Mouse (Mus musculus): Measurements from ENCODE around the gene Wdr49. TPM values are rescaled to one million over a fixed set of nuclear protein-coding genes. Genes with fewer than 3 reads are reported as not detected.
A peak's percentile ranks its signal among the peaks of the same experiment; 100 is the strongest.

The Wdr49 gene
- polyA plus RNA-seq (2015; fragmentation: Nextera tagmentation; extraction: Ambion mirVana) = not detected in 2 replicates

DNA sequence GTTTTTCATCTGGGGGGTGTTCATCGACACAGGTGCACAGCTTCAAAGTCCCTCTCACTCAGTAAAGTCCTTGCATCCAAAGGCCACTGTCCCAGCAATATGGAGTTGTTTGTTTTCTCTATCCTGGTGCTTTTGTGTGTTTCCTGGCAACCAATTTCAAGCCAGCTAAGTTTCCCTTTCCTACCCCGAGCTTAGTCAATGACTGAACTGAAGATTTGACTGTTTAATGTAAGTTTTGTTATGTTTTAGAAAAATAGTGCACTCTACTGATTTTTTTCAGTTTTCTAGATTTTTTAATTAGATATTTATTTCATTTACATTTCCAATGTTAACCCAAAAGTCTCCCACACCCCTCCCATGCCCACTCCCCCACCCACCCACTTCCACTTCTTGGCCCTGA is at the start of gene Wdr49:
Gene Wdr49, minus strand, starts transcription at position 101 of the 400 bp plus-strand sequence.
- WGBS = 55% methylated on average over 2 of the region's 2 CpGs
- H3K4me3 ChIP-seq (replicated peaks) = no peak within 1 kb of the TSS
- H3K9ac ChIP-seq = no peak within 1 kb of the TSS
- H3K27me3 ChIP-seq (replicated peaks) = no peaks in the 10 kb centered on the region
- no peak within 1 kb of the TSS for H3K27ac ChIP-seq
- H3K9me3 ChIP-seq = no peaks in the 10 kb centered on the region
- ATAC-seq = no peak
- H3K4me1 ChIP-seq (replicated peaks) = no peaks in the 10 kb centered on the region
- H3K36me3 ChIP-seq = no peaks in the 10 kb centered on the region
- H3K4me2 ChIP-seq (replicated peaks) = no peak within 1 kb of the TSS

DNA sequence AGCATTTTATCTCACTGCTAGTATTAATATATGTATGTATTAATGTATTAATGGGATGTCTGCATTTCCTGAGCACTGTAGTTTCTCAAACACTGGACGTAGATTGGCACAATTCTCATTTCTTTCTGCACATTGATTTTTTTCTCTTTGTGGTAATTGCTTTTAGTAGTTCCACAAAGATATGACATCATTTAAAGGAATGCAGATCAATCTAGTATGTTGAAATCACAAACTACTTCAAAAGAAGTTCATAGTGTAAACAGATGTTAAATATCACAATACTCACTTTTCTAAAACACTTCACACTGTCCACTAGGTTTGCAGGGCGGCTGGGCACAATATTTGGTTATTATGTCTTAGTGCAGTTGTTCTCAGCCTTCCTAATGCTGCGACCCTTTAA is 49.1 kb upstream of the Wdr49 start:
- Histone ChIP-seq H3K27me3 (replicated peaks) (no peaks in the 10 kb centered on the region), H3K4me3 (replicated peaks) (no peak overlapping the region), H3K9ac (no peak overlapping the region), H3K4me1 (replicated peaks) (no peaks in the 10 kb centered on the region), H3K36me3 (no peaks in the 10 kb centered on the region; the same call in 1 of the 2 replicates), H3K9me3 (no peaks in the 10 kb centered on the region), H3K27ac (no peak overlapping the region), H3K4me2 (replicated peaks) (no peak overlapping the region)
- WGBS = 83% methylated on average over 3 of the region's 3 CpGs
- ATAC-seq = no peak

DNA sequence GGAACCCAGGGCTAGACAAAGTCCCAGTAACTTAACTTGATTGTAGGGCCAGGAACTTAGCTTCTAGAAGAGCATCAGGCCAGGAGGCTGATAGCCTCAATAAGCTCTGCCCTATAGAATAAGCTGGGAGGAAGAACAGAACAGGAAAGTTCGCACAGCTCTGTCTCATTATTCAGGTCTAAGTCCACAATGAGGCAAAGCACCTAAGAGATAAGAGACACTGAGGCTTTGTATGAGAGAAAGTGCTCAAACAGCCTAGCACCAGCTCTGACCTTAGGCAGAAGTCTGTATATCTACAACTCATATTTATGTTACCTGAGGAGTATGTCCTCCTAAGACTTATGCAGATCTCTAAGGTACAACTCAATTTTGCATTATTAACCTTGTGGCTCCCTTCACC is 40.6 kb upstream of the Wdr49 start:
- no peak overlapping the region for H3K4me2 ChIP-seq (replicated peaks)
- H3K9ac ChIP-seq = no peak overlapping the region
- 75% methylated on average over 1 of the region's 1 CpGs for WGBS
- no peak overlapping the region for H3K4me3 ChIP-seq (replicated peaks)
- no peaks in the 10 kb centered on the region for H3K9me3 ChIP-seq
- ATAC-seq = peak; percentile 91
- H3K27me3 ChIP-seq (replicated peaks) = no peaks in the 10 kb centered on the region
- no peak overlapping the region for H3K27ac ChIP-seq
- no peaks in the 10 kb centered on the region for H3K4me1 ChIP-seq (replicated peaks)
- peaks cover 3% of the 10 kb centered on the region; the same call in 1 of the 2 replicates for H3K36me3 ChIP-seq

DNA sequence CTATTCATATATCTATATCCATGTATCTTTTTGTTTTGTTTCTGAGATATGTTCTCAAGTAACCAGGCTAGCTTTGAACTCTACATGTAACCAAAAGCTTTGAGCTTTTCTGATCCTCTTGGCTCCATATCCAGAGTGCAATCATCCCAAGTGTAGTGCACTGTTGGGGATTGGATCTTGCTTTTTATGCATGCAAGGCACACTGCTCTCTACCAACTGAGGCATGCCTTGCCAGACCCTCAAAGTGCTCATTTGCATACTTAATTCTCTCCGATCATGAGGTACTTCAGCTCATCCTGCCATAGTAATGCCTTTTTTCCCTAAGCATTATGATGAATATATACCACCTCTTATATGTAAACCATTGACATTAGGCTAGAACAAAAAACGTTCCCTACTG is 39.4 kb upstream of the Wdr49 start:
- ATAC-seq = no peak
- H3K4me3 ChIP-seq (replicated peaks) = no peak overlapping the region
- WGBS = 82% methylated on average over 2 of the region's 2 CpGs
- H3K4me2 ChIP-seq (replicated peaks) = no peak overlapping the region
- no peak overlapping the region for H3K9ac ChIP-seq
- no peaks in the 10 kb centered on the region for H3K9me3 ChIP-seq
- H3K4me1 ChIP-seq (replicated peaks) = no peaks in the 10 kb centered on the region
- H3K27ac ChIP-seq = no peak overlapping the region
- H3K27me3 ChIP-seq (replicated peaks) = no peaks in the 10 kb centered on the region
- H3K36me3 ChIP-seq = peaks cover 3% of the 10 kb centered on the region; the same call in 1 of the 2 replicates

DNA sequence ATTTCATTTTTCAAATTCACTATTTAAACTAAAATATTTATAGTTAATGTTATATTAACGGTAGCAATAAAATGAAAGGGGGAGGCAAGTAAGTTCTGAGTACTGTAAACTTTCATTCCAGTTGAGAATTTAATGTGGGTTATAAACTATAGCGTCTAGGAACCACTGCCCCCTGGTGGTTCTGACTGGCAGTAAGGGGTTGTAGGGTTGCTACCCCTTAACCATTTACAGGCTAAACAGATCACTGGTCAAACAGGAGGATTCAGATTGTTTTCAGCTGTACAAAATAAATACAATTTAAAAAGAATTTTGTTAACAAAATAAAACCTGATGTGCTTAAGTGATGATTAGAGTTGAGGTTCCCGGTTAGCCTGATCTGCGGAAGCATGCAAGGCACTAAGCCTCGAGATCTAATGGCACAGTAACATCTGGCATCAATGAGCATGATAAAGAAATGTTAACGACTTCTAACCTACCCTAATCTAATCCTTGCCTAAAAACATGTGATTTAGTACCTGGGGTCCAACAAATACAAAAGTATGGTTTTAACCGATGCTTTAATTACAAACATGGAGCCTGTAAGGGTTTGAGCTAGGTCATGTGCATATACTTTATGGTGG is 35.8 kb upstream of the Wdr49 start:
- Histone ChIP-seq H3K4me1 (replicated peaks) (no peaks in the 10 kb centered on the region), H3K36me3 (peaks cover 3% of the 10 kb centered on the region; the same call in 1 of the 2 replicates), H3K27me3 (replicated peaks) (no peaks in the 10 kb centered on the region), H3K9me3 (no peaks in the 10 kb centered on the region), H3K9ac (no peak overlapping the region), H3K27ac (no peak overlapping the region), H3K4me2 (replicated peaks) (no peak overlapping the region), H3K4me3 (replicated peaks) (no peak overlapping the region)
- no peak for ATAC-seq
- 79% methylated on average over 7 of the region's 7 CpGs for WGBS

DNA sequence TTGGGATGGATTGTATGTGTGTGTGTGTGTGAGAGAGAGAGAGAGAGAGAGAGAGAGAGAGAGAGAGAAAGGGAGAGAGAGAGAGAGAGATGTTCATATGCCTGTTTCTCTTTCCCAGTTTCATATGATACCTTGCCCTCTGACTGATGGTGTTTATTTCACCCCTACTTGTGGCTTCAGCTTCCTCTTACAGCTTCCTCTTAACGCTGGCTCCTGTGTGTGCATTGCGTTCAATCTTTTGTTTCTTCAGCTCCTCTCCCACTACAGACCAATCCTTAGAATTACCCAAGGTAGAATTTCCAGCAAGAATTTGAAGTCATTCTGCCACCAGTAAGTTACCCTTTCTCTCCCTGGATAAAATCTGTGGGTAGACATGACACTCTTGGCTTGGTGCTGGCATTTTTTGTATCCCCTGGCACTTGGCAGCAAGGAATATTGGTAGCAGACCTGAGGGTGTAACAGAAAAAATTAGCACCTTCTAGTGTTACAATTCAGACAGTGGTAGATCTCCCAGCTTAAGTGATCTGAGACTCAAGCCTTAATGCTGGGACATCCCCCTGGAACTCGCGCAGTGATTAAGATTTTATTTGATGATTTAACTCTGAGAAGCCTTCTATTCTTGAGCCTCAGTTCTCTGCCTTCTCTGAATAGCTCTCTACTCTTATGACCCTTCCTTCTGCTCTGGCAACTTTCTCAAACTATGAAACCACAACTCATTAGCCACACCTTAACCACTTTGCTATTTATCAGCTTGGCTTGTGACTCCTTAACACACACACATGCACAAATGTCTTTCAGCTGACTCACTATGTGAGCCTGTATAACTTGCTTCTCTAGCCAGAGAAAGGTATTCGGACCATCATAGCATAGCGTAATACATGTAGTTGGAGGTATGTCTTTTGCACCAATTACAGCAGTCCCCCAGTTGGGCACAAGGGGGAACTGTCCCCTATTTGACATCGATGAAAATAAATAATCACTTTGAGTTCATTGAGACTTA is 17.3 kb upstream of the Wdr49 start:
- Histone ChIP-seq H3K27ac (no peak overlapping the region), H3K4me3 (replicated peaks) (no peak overlapping the region), H3K9ac (no peak overlapping the region), H3K4me1 (replicated peaks) (no peaks in the 10 kb centered on the region), H3K27me3 (replicated peaks) (no peaks in the 10 kb centered on the region), H3K4me2 (replicated peaks) (no peak overlapping the region), H3K9me3 (no peaks in the 10 kb centered on the region), H3K36me3 (no peaks in the 10 kb centered on the region)
- WGBS = 84% methylated on average over 7 of the region's 7 CpGs
- no peak for ATAC-seq

DNA sequence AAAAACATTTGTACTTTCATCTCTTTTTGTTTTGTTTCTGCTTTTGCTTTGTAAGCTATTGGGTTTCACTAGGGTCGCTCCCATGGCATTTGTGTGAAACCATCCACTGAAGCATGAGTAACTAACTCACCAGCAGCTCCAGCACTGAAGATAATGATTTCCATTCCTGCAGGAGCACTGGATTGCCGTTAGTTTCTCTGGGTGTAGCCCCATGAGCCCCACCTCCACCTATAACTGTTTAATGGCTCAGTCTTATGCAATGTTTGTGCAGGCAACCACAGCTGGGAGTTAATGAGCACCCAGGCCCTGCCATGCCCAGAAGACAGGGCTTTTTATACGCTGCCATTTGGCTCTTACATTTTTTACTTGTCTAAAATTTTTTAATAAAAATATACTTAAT is 11.0 kb upstream of the Wdr49 start:
- ATAC-seq = peak; percentile 97
- no peak overlapping the region for H3K27ac ChIP-seq
- 57% methylated on average over 3 of the region's 3 CpGs for WGBS
- H3K4me2 ChIP-seq (replicated peaks) = no peak overlapping the region
- H3K4me3 ChIP-seq (replicated peaks) = no peak overlapping the region
- H3K36me3 ChIP-seq = no peaks in the 10 kb centered on the region
- H3K27me3 ChIP-seq (replicated peaks) = no peaks in the 10 kb centered on the region
- H3K9me3 ChIP-seq = no peaks in the 10 kb centered on the region
- H3K9ac ChIP-seq = no peak overlapping the region
- H3K4me1 ChIP-seq (replicated peaks) = no peaks in the 10 kb centered on the region

DNA sequence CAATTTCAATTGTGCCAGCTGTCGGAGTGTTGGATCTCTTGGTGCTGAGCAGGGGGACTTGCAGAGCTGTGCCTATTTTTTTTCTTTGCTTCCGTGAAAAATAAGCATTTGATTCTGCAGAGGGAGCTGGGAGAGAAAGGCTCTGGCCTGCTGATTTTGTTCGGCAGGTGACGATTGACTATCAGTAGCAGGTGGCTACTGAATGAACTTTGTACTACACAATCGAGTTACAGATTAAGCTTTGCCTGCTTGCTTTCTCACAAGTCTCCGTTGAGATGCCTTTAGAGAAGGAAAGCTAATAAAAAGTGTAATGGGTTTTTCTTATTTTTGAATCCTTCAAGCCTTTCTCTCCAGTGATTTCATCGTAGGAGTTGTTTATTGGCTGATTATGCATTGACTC is 6.8 kb downstream of the Wdr49 start:
- H3K9ac ChIP-seq = no peak overlapping the region
- H3K4me2 ChIP-seq (replicated peaks) = no peak overlapping the region

DNA sequence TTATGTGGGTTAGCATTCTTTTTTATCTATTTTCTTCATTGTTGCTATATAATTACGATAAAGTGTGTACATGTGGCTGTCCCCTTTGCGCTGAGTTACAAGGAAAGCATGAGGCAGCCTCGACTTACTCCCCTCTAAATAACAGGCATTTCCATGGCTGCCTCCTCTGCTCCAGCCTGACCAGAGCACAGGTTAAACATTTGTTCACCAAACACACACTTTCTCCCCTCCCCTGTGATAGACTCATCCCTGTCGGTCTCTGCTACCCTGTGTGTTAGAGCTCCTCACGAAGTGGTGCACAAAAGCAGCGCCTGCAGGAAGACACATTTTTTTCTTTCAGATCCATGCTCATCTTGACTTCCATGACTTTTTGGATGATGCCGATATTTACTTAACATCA is 7.3 kb downstream of the Wdr49 start:
- H3K4me2 ChIP-seq (replicated peaks) = no peak overlapping the region
- H3K36me3 ChIP-seq = no peaks in the 10 kb centered on the region
- no peaks in the 10 kb centered on the region for H3K9me3 ChIP-seq
- no peaks in the 10 kb centered on the region for H3K27me3 ChIP-seq (replicated peaks)
- H3K4me3 ChIP-seq (replicated peaks) = no peak overlapping the region
- H3K27ac ChIP-seq = no peak overlapping the region
- ATAC-seq = peak; percentile 75
- H3K9ac ChIP-seq = no peak overlapping the region
- WGBS = 74% methylated on average over 7 of the region's 7 CpGs
- H3K4me1 ChIP-seq (replicated peaks) = no peaks in the 10 kb centered on the region

More for the DNA sequence above, 6.8 kb downstream of the Wdr49 start:
- 53% methylated on average over 7 of the region's 7 CpGs for WGBS
- H3K4me3 ChIP-seq (replicated peaks) = no peak overlapping the region
- no peaks in the 10 kb centered on the region for H3K4me1 ChIP-seq (replicated peaks)
- no peaks in the 10 kb centered on the region for H3K9me3 ChIP-seq
- H3K27me3 ChIP-seq (replicated peaks) = no peaks in the 10 kb centered on the region
- H3K36me3 ChIP-seq = no peaks in the 10 kb centered on the region
- ATAC-seq = peak; percentile 91
- no peak overlapping the region for H3K27ac ChIP-seq

DNA sequence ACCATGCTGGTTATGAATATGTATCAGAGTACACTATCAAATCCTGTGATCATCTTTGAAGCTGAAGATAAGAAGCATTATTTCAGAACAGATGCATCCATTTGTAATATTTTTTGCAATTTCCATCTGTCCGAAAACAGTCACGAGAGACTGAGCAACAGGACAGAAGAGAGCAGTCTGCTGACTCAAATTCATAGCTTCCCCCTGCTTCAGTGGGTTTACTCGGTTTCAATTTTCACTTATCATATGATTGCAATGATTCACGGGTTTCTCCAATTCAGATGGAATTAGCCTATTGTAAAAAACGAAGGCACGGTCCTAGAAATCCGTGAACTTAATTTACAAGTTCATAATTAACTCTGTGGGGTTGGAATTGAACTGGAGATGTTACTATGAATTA is 13.8 kb downstream of the Wdr49 start:
- no peak overlapping the region for H3K4me3 ChIP-seq (replicated peaks)
- no peak for ATAC-seq
- no peak overlapping the region for H3K27ac ChIP-seq
- no peaks in the 10 kb centered on the region for H3K4me1 ChIP-seq (replicated peaks)
- H3K9ac ChIP-seq = no peak overlapping the region
- H3K4me2 ChIP-seq (replicated peaks) = no peak overlapping the region
- no peaks in the 10 kb centered on the region for H3K36me3 ChIP-seq
- 77% methylated on average over 7 of the region's 7 CpGs for WGBS
- no peaks in the 10 kb centered on the region for H3K9me3 ChIP-seq
- H3K27me3 ChIP-seq (replicated peaks) = no peaks in the 10 kb centered on the region

DNA sequence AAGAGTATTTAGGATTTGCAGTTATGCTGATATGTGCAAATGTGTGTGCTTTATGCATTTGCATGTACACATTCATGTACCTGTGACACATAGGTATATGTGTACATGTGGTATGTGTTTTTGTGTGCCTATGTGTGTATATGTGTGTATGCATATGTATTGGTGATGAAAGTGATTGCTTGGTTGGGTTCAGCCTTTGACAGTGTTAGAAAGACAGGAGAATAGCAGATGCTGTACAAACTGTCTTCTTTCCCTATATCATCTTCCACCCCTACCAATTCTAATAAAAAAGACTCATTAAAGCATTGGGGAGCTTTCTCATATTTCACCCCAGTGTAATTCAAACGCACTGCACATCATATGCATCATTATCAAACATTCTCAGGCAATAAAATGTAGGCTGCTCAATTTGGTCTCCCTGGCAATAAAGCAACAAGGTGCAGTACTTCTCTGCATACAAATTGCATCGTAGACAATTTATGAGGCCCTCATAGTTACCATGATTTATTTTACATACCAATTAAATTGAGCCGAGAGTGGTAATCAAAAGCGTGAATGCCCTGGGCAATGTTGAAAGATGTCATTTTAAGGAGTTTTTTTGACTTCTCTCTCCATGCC is 51.3 kb downstream of the Wdr49 start:
- WGBS = 78% methylated on average over 4 of the region's 4 CpGs

DNA sequence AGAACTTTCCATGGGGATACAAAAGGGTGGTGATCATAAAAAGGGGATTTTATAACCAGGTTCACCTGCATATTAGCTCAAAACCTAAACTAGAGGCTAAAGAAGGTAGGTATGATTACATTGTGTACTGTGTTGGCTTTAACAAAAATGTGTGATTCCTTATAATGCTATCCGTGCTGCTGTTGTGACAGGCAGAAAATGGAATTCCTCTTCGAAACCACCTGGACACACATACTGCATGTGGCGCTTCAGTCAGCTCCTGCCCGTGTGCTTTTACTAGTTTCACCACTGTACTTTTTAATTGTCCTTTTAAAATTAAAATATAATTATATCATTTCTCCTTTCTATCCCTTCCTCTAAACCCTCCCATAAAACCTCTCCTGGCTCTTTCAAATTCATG is 86.0 kb downstream of the Wdr49 start:
- Histone ChIP-seq H3K9ac (no peak overlapping the region), H3K27ac (no peak overlapping the region), H3K4me2 (replicated peaks) (no peak overlapping the region), H3K27me3 (replicated peaks) (no peaks in the 10 kb centered on the region), H3K4me1 (replicated peaks) (no peaks in the 10 kb centered on the region), H3K9me3 (no peaks in the 10 kb centered on the region), H3K4me3 (replicated peaks) (no peak overlapping the region), H3K36me3 (no peaks in the 10 kb centered on the region)
- WGBS = 91% methylated on average over 4 of the region's 4 CpGs
- no peak for ATAC-seq

More for the DNA sequence above, 51.3 kb downstream of the Wdr49 start:
- Histone ChIP-seq H3K4me1 (replicated peaks) (no peaks in the 10 kb centered on the region), H3K36me3 (no peaks in the 10 kb centered on the region), H3K4me3 (replicated peaks) (no peak overlapping the region), H3K4me2 (replicated peaks) (no peak overlapping the region), H3K9me3 (no peaks in the 10 kb centered on the region), H3K9ac (no peak overlapping the region), H3K27ac (no peak overlapping the region), H3K27me3 (replicated peaks) (no peaks in the 10 kb centered on the region)
- ATAC-seq = no peak
